Mouse (Mus musculus): ENCODE measurements around the gene Syn3. TPM values are rescaled to one million over a fixed set of nuclear protein-coding genes. Genes with fewer than 3 reads are reported as not detected.

Gene Syn3
- under 1 TPM; 0.27 to 0.84 TPM for polyA plus RNA-seq (2017; shearing (Covaris generic))

DNA sequence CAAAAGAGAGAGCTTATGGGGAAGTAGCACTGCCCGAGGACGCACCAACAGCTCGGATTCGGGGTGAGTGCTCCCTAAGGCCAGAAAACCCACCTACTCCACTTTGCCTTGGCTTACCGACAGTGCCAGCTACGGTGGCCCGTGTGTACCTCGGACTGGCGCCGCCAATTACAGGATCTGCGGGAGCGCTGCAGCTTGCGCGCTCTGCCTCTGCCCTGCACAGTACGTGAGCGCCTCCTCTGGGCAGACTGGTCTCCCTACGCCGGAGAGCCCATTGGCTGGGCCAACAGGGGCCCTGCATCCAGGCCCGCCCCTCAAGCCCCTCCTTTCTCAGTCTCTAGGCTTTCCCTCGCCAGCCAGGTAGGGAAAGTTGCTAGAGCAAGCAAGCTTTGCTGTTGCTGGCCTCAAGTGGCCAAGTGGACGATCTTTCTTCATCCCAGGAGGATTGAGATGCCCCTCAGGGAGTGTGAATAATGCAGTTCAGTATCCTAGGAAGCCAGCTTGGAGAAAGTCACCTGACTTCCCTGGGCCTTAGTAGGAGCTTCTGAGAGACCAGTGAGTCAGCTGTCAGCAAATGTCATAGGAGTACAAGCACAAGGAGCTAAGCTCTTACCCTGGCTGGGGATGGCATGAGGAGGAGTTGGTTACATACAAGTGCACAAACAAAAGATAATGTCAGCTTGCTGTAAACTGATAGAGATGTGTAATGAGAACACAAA lies at the start of gene Syn3:
TSS of gene Syn3 (minus strand) at position 224 of the 719 bp plus-strand sequence.

DNA sequence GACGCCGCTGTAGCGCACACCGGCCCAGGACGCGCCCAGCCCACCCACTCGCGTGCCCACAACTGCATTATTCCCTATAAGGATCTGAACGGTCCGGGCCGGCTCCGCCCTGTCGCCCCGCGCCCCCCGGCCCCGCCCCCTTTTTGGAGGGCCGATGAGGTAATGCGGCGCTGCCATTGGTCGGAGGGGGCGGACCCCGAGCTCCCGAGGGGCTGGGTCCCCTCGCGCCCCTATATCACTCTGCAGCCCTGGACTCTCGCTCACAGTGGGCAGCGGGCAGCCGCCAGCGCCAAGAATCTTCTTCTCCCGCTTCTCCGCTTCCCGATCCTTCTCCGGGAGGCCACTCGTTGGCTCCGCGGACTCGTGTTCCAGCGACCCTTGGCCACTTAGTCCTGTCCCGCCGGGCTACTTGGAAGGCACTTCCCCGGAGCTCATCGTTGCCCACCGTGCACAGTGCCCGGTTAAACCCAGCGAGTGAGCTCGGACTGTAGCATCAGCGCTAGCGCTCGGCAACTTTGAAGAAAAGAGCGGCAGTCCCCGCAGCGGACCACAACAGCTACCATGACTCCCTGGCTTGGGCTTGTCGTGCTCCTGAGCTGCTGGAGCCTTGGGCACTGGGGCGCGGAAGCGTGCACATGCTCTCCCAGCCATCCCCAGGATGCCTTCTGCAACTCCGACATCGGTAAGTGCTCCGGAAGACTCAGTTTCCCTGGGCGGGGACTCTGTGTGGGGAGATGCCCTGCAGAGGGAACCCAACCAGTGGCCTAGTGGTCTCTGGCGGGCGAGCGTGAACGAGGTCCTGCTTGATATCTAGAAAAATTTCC lies 198.2 kb downstream of the Syn3 start, which contains the start of gene Timp3:
TSS of gene Timp3 (plus strand) at position 80 of the 824 bp plus-strand sequence.

DNA sequence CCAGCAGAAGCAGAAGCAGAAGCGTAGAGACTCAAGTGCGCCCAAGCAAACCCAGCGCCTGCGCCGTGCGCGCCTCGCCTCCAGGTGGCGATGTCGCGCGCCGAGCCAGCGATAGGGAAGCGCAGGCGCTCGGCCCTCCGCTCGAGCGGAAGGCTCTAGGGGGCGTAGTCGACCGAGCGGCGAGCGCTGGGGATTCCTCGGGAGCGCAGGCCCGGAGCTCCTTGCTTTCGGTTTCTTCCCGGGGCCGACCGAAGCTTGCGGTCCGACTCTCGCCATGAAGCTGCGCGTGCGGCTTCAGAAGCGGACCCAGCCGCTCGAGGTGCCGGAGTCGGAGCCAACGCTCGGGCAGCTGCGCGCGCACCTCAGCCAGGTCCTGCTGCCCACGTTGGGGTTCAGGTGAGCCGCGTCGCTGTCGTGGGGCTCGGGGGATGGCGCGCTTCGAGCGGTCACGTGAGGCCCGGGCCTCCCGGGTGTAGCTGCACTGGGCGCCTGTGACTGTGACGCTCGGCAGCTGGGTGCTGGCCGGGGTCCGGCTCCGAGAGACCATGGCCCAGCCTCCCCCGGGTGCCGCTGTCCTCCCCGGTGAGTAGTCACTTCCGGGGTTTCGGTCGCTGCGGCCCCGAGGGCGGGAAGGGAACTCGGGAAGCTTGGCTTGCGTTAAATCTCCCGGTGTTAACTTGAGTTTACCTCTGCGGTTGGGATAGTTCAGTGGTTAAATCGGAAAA lies 476.8 kb downstream of the Syn3 start, which contains the start of gene Fbxo7:
TSS of gene Fbxo7 (plus strand) at position 224 of the 725 bp plus-strand sequence.

DNA sequence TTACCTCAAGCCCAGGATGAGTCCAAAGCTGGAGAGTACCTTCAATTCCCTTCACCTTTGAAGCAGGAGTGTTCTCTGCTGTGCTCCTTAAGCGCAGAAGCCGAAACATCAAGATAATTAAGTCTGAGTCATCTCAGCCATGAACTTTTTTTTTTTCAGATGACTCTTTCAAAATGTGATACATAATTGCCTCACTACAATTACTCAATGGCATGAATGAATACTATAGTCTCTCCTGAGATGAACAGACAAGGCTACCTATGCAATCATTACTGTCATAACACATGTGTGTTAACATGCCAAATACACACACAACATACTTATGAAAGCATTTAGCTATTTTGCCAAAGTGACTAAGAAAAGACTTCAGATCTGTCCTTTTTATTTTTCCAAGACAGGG lies 486.9 kb downstream of the Syn3 start, which contains the start of gene Bpifc:
TSS of gene Bpifc (minus strand) at position 115 of the 400 bp plus-strand sequence.

Other genes with a start within 250 kb of the Syn3 start
- under 1 TPM in 1 of 2 experiments, not detected in 1; 0.59 TPM for gene Timp3, start 198.5 kb downstream of the Syn3 start, polyA plus RNA-seq (2017; shearing (Covaris generic))
- 100 to 1,000 TPM; 304 to 374 TPM for gene Hsp90b1, start 206.6 kb upstream of the Syn3 start, polyA plus RNA-seq (2017; shearing (Covaris generic))
- 1 to 10 TPM in 1 of 2 experiments, under 1 TPM in 1; 0.86 to 2.0 TPM for gene Ttc41, start 206.9 kb upstream of the Syn3 start, polyA plus RNA-seq (2017; shearing (Covaris generic))

Measured in inflammation-experienced regulatory T-cells (primary cell).